Mouse (Mus musculus) left cerebral cortex, postnatal 10 days (tissue): Measurements from ENCODE around the gene Smg6. TPM values are rescaled to one million over a fixed set of nuclear protein-coding genes. Genes with fewer than 3 reads are reported as not detected.

ENCODE experiments used
- DNase-seq, 2 experiments: peaks; one replicate each; pipeline ENCODE4 v3.0.0; 2021 to 2022; ENCODE audit warnings: low spot score in 2 of 2, mixed read lengths in 1 of 2; ENCODE audit errors: extremely low spot score in 1 of 2
- intact Hi-C: fragments of 180-260 bp; cut with DNase I; formaldehyde crosslinking; loops from one replicate; pipeline ENCODE4 v1.15.1; 2025
- total RNA-seq, 2 experiments: library from RNA; stranded (reverse); gene quantifications; 2 replicates each; pipeline ENCODE4 v1.2.3; 2021

Smg6 gene
- total RNA-seq, 2 experiments from 2014 or later, result 21.8 to 24.9 TPM

- DNase-seq, result peak in 1 of 2 experiments; percentile 36
- intact Hi-C loops, result no loop called here
Measured at GRCm38 (mm10) chr11:74924149-74924548, 1.5 kb upstream of the Smg6 start.

DNA sequence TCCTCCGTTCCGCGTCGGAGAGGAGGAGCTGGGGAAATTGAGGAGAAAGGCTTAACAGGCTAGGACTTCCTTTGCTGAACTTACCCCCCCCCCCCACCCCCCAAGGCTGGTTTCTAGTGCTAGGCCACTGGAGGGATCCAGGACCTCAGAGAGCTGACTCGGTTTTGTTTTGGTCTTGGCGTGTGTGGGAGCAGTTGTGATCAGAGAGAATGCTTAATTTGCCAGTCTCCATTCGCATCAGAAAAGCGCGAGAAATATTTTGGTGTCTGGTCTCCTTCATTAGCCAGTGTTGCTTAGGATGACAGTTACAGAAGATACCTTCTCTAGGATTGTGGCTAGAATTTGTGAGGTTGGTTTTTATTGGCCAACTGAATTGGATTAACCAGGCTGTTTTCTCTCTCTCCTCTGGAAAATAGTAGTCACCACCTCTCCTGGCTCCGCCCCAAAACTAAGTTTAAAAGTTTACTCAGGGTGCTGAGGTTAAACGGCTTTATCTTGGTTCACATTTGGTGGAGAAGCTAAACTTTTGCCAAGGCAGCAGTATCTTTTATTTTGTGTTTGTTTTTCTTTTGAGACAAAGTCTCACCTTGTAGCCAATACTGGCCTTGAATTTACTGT is 874 bp downstream of the Smg6 start:
- DNase-seq, result no peak
- intact Hi-C loops, result no loop called here

- intact Hi-C loops, result no loop called here
- no peak for DNase-seq
Measured at GRCm38 (mm10) chr11:74927236-74927725, 1.7 kb downstream of the Smg6 start.

DNA sequence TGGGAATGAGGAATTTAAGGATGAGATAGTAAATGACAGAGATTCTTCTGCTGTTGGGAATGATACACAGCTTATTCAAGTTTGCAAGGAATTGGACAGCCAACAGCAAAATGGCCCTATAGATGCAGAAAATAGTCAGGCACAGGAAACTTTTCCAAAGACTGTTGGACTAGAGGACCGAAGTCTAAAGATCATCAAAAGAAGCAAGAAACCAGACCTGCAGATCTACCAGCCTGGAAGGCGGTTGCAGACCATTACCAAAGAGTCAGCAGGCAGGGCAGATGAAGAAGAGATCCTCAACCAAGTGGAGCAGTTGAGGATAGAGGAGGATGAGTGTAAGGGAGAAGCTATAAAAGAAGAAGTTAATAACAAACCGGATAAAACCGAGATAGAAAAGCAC is 3.5 kb downstream of the Smg6 start:
- no peak for DNase-seq
- intact Hi-C loops, result no loop called here

GRCm38 (mm10) chr11:74930391-74930790 is 4.8 kb downstream of the Smg6 start:
- intact Hi-C loops, result no loop called here
- DNase-seq, result no peak

- intact Hi-C loops, result loop anchor here (2.0 kb wide), 1 partner anchor 224 kb away; no protein-coding TSS in a partner anchor
- peak in 1 of 2 experiments; percentile 40 for DNase-seq
Measured at GRCm38 (mm10) chr11:74946348-74946747, 20.7 kb downstream of the Smg6 start.

DNA sequence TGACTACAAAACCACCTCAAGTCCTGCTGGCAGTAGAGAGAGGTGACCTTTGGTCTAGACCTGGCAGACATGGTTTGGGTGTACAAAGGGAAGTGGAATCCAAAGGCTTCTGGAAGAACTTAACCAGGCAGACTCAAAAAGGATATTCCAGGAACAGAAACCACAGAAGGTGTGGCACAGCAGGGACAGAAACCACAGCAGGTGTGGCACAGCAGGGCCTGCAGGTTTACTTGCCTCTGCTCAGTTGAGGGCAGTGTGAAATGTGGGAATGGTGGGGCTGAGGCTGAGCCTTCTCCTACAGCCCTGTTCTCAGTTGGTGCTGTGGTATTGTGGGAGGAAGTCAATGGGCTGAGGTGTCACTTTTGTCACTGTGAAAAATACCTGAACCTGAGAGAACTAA is 29.3 kb downstream of the Smg6 start:
- no peak for DNase-seq
- intact Hi-C loops, result no loop called here

DNA sequence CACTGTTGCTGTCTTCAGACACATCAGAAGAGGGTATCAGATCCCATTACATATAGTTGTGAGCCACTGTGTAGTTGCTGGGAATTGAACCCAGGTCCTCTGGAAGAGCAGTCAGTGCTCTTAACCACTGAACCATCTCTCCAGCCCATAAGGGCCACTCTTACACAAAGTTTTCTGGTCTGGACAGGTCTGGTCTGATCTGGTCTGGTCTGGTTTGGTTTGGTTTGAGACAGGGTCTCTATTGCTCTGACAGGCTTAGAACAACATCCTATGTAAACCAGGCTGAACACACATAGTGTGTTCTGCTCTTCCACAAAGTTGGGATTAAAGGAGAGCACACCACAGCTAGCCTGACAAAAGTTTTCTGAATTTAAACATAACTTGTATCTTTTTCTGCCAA is 30.4 kb downstream of the Smg6 start:
- DNase-seq, result no peak
- intact Hi-C loops, result no loop called here

- intact Hi-C loops, result no loop called here
- DNase-seq, result no peak
Measured at GRCm38 (mm10) chr11:74957600-74957999, 32.0 kb downstream of the Smg6 start.

DNA sequence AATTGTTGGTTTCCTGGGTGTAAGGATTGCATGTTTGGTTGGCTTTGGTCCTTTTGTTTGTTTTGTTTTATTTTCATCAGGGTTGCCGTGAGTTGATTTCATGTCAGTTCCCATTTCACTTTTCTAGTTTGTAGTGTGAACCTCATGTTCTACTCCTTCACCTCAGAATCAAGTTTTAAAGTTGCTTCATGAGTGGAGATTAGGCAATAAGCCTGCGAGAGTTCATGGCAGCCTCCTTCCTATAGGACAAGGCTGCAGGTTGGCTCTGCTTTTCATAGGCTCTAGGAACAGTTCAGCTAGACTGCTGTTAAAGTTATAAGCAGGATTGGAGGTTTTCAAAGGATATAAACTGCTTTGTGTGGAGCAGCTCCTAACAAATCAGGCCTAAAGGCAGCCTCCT is 33.9 kb downstream of the Smg6 start:
- intact Hi-C loops, result no loop called here
- no peak for DNase-seq

- no peak for DNase-seq
- intact Hi-C loops, result no loop called here
Measured at GRCm38 (mm10) chr11:74960031-74960551, 34.5 kb downstream of the Smg6 start.

DNA sequence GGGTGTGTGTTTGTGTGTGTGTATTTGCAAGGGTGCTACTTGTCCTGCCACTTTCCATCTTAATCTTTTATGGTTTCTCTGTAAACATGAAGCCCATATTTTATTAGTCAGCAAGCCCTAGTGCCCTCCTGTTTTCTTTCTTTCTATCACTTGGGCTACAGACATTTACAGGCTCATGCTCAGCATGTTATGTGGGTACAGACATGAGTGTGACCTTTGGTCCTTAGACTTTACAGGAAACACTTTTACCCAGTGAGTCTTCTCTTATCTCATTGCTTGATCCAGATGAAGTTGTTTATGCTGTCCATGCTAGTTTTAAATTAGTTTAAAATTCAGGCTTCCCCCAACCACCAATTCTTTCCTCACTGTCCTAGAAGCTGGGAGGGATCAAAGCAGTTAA is 36.3 kb downstream of the Smg6 start:
- intact Hi-C loops, result no loop called here
- no peak for DNase-seq

GRCm38 (mm10) chr11:74962846-74963407 is 37.3 kb downstream of the Smg6 start:
- intact Hi-C loops, result no loop called here
- no peak for DNase-seq

GRCm38 (mm10) chr11:74965516-74965915 is 39.9 kb downstream of the Smg6 start:
- intact Hi-C loops, result no loop called here
- DNase-seq, result no peak

DNA sequence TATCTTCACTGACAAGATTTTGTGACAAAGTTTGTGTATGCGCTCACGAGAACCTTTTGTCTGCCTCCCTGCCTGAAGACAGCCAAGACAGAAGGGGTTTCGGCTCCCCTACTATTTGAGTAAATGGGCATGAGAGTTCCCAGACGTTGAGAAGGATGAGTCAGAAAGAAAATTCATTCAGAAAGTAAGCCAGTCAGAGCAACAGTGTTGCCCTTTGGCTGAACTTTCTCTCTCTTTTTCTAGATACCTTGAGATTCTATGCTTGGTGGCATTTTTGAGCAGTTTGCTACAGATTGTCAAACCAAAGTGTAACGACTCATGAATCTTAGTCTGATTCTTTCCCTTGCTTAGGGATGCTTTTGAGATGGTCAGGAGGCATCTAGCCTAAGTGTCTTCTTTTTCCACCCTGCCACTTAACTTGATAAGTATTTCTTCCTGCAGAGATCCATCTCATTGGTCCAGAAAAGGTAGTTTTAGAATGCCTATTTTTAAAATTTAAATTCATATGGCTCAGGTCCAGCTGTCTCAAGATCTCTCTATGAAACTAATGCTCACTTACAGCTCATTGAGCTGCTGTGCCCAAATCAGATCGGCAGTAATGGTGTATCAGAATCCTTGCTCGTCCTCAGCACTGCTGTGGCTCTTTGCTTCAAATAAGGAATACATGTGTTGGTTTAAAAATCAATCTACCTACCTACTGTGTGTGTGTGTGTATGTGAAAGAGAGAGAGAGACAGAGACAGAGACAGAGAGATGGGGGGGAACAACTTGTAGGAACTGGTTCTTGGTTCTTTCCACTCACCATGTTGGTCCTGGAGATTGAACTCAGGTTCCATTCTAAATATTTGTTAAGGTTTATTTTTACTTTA is 47.9 kb downstream of the Smg6 start:
- intact Hi-C loops, result no loop called here
- no peak for DNase-seq

GRCm38 (mm10) chr11:74974615-74975014 is 49.0 kb downstream of the Smg6 start:
- DNase-seq, result no peak
- intact Hi-C loops, result no loop called here

DNA sequence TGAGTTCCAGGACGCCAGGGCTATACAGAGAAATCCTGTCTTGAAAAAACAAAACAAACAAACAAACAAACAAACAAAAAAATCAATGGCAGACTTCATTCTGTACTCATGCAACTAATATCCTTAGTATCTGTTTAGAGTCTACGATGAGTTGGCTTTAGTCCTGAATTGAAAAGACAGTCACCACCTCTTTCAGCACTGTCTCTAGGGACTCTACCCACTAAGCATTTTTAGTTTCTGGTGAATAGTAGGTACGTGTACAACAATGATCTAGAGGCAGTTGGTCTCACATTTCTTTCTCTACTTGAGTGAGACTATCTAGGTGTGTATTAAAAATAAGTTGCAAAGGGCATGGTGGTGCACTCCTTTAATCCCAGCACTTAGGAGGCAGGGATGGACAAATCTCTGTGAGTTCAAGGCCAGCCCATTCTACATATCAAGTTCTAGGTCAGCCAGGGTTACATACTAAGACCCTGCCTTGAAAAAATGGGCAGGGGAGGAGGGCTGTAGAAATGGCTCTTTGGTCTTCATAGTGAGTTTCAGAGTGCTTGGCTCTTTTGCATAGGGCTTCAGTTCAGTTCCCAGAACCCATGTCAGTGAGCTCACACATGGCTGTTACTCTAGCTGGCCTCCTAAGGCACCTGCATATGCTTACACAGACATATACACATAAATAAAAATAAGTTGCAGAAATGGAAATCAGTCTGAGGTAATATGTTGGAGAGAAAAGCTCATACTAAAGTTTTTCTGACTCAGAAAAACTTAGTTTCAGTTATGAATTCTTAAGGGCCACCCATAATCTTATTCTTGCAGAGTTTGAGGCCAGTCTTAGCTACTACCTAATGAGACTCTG is 51.4 kb downstream of the Smg6 start:
- intact Hi-C loops, result no loop called here
- DNase-seq, result no peak

DNA sequence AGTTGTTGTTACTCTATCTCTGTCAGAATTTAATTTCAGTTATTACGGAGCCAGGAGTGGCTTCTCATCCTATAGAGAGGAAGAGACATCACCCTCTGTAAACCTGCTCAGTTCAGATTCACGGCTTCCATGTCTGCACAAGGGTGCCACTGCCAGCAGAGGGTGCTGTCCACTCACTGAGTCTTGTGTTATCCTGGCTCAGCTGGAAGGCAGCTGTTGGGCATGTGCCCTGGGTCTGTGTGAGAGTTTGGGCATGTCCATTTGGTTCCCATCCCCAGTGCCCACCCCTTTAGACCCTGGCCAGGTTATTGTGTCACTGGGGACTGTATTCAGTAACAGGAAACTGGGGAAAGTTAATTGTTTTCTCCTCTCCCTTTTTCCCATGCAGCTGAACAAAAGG is 55.8 kb downstream of the Smg6 start:
- peak; percentile 42 to 83 for DNase-seq
- intact Hi-C loops, result loop anchor here (2.0 kb wide), 1 partner anchor 187 kb away; the partner anchor contains the start of gene Hic1

- DNase-seq, result no peak
Measured at GRCm38 (mm10) chr11:74982241-74982640, 56.6 kb downstream of the Smg6 start.

More at GRCm38 (mm10) chr11:74982241-74982640, 56.6 kb downstream of the Smg6 start:
- intact Hi-C loops, result no loop called here
